Mouse (Mus musculus) kidney, postnatal 36 days (tissue): ENCODE data around the gene Alk.

Experiments
- DNase-seq, 2 experiments: peaks; one replicate each; pipeline ENCODE4 v3.0.0; 2021 to 2022; ENCODE audit warnings: mixed read lengths in 2 of 2

Alk gene

DNA sequence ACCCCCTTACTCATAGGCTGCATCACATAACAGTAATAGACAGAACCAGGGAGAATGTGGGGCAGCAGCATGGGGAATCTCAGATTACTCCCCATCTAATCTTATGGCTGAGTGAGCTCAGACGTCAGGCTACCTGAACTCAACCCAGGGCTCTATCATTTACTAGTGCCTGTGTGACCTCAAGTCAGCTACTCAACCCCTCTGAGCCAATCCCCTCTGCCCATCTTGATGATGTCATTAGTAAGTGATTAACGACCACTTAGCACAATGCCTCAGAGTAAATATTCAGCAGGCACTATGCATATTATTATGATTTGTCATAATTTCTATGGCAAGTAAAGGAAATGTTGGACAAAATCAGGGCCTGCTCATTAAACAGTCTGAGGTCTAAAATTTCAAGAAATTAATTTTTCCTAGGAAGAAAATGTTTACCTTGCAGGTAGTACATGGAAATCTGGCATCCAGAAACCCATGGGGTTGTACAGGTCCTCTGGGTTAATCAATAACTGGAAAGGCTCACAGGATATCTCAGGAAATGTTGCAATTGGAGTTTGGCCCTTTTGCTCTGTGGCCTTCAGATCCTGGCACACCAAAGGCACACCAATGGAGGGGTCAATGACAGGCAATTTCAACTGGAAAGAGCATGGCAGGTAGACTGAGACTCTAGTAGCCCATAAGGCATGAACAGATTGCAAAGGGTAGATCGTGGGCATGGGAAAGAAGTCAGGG is 204.9 kb downstream of the Alk start:
- peak; percentile 41 to 75 for DNase-seq

DNA sequence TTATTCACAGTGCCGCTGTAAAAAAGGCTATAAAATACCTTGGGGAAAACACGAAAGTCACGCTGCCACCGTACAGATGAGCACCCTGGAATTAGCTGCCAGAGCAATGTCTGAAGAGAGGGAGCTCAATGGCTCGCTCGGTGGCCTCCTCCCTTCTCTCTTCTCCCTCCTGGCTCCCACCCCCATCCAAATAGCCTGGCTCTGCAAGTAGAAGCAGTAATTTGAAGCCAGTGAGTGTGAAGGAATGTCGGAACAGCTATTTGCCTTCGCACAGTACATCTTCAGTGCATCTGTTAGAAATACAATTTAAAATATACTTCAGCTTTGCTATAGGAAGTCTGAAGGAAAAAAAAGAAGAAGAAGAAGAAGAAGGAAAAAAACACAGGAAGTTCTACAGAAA is 208.5 kb downstream of the Alk start:
- no peak for DNase-seq

DNA sequence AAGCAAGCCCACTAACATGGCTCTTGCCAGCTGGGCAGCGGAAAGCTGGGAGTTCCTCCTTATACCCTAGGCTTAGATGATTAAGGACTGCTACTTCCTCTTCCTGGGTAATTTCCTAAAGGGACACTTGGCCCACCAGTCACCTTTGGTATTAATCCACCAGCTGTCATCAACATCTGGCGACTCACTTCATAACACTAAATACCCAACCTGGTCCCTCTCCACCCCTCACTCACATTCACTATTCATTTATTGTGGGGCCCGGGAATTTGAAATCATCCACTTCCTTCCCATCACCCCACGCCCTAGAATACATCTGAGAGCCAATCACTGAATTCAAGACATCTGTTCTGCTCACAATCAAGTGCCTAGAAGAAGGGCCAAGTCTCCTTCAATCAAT is 235.4 kb downstream of the Alk start:
- DNase-seq, result no peak

DNA sequence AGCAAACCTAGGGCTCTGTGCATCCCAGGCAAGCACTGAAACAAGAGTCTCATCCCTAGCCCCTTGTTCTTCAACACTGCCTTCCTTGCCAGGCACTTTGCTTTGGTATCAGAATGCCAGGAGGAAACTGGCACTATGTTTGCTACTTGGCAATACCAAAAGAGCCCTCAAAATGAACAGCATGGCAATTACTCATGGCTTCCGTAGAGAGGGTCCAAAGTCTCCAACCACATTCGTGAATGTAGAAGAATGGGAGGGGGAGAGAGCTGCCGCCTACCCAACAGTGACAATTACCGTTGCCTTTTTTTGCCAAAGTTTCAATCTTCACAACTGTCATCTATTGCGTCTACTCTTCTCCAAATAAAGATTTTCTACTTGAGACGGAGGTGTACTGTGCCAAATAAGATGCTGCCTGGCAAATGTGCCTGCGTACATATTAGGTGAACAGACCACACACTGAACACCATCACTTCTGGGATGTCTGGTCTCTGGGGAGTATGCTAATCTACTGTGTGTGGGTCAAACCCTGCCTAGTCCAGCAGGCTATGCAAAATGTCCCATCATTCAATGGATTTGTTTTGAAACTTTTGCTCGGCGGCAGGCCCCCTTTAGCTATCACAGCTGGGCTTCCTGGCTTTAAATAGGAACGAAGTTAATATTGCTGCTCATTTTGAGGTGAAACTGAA is 241.5 kb downstream of the Alk start:
- no peak for DNase-seq

DNA sequence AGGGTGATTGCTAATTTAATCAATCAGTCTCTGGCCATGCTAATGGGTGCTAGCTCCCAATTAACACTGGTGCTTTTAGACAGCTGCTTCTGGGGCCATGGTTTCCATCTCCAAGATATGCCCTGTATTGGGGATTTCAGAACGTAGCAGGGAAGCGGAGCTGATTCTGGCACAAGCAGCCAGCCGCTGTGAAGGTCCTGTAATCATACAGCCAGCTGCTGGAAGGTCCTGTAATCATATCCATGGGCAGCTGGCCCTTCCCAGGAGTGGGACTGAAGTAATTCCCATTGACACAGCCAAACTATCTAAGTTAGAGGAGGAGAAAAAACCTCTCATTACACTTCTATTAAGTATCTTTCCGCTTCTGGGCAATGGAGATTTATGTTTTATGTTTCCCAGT is 242.5 kb downstream of the Alk start:
- DNase-seq, result no peak

DNA sequence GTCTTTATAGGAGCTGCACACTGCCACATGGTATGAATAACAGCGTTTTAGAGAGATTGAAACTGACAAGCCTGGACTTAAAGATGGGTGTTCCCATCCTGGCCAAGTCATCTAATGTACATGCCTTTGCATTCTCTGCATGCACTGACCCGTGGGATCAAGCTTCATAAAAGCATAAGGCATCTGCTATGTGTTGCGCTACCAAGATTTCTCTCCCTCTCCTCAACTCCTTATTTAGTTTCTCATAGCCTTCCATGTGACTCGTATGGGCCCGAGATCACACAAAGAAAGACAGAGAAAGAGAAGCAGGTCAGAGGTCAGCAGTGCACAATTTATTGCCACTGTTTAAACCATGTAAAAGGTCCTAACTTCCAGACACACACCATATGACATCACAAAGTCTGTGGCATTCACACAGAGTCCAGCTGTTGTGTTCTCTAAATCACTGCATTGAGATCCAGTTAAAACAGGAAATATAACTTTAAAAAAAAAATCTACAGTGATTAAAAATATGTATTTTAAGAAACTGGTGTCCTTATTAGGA is 247.6 kb downstream of the Alk start:
- DNase-seq, result no peak

DNA sequence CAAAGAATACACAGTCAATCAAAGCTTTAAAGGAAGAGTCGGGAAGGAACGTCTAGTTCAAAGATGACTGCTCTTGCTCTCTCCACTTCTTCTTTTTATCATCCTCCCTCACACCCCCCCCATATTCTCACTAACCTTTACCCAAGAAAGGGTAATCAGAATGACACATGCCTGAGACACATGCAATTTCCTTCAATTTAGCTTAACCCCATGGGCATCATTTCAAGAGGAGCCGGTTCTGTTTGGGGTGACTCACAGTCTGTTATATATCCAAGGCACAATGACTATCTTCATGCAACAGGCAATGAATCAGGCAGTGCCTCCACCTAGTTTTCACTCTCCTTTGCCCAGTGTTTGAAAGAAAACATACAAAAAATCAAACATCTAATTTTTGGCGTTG is 265.0 kb downstream of the Alk start:
- DNase-seq, result no peak

DNA sequence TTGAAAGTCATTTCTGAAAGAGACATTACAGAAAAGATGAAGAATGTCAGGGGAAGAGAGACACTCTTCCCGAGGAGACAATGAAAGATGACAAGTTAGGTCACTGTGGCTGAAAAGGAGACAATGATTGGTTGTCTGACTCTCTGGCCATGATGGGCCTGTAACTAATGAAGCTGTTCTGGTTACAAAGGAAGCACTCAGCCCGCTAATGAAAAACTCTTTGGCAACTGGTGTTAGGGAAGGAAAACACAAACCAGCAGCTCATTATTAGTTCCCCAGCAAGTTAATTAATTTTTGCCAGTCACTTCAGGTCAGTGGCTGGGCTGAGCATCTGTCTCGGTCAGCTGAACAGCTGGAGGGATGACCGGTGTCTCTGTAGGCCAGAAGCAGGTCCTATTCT is 271.5 kb downstream of the Alk start:
- DNase-seq, result no peak

DNA sequence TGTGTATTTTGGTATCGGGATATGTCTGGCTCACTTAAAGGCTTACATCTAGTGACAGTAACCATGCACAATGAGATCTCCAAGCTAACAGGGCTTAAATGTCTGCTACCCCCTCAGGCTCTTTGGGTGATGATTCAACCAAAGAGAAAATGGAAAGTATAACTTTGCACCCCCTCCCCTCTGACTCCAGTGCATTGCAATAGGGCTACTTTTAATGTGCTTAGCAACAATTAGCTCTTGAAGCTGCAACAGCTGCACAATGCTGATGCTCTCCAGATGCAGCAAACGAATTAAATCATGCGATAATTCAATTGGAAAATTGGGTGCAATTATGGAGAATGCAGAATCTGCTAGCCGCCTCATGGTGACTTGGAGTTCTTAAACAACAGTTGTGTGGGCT is 278.5 kb downstream of the Alk start:
- DNase-seq, result no peak

DNA sequence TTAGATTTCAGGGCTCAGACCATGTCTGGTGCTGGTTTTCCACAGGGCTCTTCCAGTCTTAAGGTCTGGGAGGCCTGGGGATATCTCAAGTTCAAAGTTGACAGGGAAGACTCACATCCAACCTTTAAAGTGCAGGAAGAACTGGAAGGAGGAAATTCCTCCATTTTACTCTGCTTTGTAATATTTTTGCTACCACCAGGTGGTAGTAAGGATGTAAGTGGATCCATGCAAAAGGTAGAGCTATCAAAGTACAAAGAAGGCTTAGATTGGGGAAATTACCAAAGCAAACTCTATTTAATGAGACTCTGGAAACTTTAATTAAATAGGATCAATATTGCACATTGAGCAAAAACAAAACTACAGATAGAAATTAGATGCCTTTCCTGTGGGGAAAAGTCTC is 284.9 kb downstream of the Alk start:
- DNase-seq, result no peak

DNA sequence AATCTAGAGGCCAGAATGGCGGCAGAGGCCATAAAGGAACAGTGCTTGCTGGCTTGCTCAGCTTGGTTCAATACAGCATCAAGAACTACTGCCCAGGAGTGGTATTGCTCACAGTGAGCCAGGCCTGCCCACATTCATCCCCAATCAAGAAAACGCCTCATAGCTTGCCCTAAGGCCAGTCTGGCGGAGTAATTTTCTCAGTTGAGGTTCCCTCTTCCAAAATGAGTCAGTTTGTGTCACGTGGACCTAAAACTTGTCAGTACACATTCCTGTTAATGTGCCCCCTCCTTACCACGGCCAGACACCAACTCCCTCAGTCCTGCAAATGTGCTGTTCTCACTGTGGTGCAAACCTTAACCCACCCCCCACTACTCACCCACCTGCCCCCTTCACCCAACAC is 304.8 kb downstream of the Alk start:
- DNase-seq, result no peak

DNA sequence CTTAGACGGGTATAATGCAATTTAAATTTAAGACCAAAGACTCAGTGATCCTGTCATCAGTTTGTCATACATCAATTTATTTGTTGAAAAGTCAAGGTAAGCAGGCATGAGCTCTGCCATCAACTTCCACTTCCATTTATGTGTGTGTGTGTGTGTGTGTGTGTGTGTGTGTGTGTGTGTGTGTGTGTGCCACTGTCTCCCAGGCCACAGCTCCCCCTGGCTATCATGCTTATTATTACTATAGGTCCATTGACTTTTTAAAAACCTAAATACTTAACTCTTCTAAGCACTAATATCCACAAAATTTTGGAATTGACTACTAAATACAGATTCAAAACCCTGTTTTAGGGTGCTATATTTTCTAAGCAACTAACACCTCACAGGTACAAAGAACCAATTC is 308.1 kb downstream of the Alk start:
- DNase-seq, result no peak

DNA sequence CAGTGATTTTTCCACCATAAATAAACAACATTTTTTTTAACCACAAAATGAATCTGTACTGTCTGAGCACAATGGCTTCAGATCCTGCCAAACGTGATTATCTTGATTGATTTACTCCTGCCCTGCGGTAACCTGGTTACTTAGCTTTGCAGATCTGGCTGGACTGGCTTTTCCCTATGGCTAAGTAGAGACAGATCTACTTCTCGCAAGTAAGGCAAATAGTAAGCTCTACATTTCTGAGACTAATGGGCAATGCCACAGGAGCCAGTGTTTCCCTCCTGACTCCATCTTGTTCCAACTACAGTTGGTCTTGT is 311.2 kb downstream of the Alk start:
- no peak for DNase-seq

DNA sequence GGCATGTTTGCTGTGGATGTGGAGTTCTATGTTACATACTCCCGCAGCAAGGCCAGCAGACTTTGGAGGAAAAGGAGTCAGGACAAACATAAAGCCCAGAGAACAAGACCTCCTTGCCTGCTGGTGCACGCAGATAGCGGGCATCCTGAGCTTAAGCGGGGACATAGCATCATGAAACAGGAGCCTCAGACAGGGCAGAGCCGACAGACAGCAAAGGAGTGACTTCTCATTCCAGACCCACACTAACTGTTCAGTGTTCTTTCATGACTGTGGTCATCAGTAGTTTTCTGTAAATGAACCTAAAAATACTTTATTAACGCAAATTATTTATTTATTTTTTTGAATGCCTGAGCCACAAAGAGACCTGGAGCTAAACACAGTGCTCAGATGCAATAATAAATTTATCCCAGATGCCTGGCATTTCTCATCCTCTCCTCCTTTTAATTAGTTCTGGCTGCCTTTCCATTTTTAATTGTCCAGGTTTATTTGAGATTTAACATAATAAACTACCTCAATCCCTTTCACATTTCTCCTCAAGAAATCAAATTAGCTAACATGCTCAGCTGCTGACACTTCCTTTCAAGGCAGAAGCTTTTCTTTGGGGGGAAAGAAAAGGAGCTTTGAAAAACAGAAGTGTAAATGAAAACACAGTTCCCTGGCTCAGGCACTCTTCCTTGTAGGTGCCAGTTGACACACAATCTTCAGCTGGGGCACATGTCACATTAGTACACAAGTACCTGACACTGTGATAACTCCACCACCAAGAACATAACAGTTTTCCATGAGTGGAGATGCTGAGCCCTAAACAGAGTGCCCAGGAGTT is 311.8 kb downstream of the Alk start:
- DNase-seq, result no peak

DNA sequence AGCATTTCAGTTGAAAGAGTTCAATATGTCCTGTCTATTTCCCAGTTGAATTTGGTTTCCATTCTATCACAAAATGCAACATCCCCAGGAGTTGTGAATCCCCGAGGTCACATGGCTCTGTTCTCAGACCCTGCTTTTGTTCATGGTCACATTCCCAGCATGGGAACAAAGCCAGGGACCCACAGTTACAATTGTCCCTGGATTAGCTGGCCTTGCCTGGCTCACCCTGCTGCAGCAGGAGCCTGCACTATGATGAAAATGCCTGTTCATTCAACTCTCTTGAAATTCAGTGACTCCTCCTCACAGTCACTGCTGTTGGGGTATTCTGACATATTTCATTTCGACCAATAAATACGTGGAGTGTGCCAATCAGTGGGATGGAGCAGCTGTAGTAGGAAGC is 318.5 kb downstream of the Alk start:
- DNase-seq, result no peak

DNA sequence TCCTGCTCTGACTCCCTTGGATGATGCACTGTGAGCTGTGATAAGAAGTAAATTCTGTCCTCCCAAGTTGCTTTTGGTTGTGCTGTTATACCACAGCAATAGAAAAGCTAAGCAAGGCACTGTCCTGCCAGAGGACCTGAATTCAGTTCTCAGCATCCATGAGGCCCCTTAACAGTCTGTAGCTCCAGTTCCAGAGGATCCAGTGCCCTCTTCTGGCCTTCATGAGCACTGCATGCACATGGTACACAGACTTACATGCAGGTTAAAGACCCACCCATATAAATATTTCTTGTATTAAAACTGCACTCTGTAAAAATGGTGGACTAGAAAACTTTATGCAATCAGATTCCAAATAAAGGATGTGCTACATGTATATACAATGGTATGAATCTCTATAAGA is 326.1 kb downstream of the Alk start:
- DNase-seq, result no peak

DNA sequence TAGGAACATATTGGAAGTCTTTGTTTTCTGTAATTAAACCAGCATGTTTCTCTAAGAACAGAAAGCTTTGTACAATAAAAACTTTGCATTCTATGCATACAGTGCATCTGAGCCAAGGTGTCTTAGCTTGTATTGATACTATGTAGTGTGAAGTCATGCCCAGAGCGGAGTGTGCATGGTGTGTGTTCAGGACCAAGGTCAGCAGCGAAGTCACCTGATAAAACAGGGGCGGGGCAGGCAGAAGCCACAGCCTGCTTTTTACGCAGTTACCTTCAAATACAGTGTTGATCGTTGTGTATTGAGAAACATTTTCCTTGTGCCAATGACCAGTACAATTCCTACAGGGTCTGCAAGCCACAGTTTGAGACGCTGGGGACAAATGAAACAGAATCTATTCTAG is 327.6 kb downstream of the Alk start:
- DNase-seq, result no peak

DNA sequence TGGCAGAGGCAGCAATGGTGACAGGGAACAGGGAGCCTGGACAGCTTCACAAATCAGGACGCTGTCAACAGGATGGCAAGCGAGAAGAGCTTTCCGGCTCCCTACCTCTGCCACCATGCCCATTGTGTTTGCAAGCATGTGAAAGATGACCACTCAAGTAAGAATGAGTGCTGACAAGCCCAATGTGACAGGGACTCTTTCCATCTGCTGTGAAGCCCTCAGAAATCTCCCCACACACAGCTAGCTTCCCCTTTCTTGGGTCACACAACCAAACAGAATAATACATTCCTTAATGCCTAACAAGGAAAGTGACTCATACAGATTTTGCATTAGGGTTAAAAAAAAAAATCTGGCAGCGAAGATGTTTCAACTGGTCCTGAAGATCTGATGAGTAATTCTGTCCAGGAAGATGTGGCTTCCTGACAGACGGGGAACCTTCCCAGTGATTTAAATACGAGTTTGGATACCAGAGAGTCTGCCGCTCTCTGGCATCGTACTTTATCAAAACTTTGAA is 329.0 kb downstream of the Alk start:
- no peak for DNase-seq

DNA sequence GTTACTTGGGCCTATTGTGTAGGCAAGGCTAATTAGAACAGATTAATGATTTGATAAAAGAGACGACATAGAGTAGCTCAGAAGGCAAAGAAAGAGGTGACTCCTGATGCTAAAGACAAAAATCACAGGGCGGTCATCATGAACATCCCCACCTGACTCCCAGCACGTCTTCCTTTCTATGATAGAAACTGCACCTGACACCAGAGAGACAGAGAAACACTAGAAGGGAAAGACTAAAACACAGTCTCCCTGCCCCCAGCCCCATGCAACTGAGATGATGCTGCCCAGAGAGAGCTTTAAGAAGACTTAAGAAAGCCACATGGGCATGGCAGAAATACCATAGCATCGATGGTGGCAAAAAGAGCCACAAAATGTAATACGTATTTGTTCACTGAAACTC is 330.2 kb downstream of the Alk start:
- no peak for DNase-seq

DNA sequence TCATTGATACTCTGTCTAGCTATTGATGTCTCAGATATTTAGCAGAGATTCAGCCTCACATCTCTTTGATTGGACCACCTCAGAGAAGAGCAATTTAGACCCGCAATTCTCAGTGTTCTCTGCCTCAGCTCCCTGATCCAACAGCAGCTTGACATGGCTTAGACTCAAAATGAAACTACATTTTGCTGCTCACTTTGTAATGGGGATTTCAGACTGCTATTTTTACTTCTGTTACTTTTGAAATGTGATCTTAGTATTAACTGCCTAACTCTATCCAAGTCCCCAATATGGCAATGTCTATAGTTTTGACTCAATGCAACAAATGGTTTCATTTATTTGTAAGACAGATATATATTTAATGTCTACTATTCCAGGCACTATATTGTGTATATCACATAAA is 332.8 kb downstream of the Alk start:
- no peak for DNase-seq

DNA sequence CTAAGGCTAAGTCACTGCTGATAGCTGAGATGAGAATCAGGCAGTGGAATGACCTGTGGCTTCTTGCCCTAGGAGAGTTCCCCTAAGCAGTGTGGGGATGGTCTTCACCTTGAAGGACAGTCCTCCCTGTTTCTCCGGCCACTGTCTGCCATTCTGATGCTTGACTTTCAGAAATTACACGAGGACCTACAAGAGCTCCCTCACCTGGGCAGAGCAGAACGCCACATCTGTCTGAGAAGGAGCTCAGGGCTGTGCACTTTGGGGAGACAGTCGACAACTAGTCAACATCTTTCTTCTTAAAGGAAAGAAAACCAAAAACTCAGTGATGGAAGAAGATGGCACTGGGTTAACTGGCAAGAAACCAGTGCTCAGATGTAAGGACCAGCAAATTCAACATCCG is 335.9 kb downstream of the Alk start:
- no peak for DNase-seq

DNA sequence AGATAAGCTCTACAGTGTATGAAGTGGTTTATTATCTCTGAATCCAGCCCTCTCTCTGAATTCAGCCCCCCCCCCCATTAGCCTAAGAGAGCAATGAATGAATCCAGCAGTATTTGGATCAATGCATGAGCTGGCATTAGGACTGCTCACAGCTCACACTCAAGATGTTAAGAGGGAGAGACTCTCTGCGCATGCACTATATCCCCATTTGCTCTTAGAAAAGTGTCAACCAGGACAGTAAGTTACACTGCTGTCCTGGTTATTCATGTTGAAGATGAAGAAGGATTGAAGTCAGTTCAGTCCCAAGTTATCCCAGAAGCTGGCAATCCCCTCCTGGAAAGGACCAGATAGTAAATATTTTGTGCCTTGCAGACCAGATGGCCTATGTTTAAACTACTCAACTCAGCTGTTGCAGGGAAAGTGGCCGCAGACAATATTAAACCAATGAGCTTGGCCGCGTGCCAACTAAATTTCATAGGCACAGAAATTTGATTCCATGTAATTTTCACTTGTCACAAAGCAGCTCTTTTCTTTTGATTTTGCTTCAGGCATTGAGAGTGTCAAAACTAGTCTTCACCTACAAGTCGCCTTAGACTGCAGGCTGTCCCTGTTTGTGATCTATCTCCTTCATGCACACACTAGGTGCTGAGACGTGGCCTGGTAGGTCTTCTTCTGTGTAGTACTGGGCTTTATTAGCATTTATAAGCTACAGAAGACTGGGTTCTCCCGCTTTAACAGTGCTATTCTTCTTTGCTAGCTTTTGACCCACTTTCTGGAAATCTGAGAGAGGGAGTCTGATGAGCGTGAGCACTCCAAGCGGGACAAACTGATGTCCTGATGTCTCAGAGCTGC is 339.0 kb downstream of the Alk start:
- DNase-seq, result peak in 1 of 2 experiments; percentile 7

DNA sequence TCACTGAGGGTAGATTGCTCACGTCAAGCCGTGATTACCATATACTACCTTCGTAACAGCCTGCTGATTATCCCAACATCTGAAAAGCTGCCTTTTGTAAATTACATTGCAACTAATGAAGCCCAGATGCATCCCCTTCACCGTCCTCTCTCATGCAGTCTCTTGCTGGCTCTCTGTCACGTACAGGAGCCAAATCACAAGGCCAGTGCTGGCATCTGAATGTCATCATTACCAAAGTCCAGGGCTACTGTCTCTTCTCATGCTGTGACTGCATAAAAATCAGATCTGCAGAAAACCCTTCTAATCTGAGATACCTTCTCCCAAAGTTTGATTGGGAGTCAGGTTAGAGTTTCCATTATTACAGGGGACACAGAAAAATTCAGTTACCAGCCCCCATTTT is 351.0 kb downstream of the Alk start:
- no peak for DNase-seq
